Mouse (Mus musculus): ENCODE data around the gene Ptpn3. TPM values are rescaled to one million over a fixed set of nuclear protein-coding genes. Genes with fewer than 3 reads are reported as not detected.

Gene Ptpn3
- total RNA-seq, 2 experiments from 2014 or later: 31.6 to 36.7 TPM

DNA sequence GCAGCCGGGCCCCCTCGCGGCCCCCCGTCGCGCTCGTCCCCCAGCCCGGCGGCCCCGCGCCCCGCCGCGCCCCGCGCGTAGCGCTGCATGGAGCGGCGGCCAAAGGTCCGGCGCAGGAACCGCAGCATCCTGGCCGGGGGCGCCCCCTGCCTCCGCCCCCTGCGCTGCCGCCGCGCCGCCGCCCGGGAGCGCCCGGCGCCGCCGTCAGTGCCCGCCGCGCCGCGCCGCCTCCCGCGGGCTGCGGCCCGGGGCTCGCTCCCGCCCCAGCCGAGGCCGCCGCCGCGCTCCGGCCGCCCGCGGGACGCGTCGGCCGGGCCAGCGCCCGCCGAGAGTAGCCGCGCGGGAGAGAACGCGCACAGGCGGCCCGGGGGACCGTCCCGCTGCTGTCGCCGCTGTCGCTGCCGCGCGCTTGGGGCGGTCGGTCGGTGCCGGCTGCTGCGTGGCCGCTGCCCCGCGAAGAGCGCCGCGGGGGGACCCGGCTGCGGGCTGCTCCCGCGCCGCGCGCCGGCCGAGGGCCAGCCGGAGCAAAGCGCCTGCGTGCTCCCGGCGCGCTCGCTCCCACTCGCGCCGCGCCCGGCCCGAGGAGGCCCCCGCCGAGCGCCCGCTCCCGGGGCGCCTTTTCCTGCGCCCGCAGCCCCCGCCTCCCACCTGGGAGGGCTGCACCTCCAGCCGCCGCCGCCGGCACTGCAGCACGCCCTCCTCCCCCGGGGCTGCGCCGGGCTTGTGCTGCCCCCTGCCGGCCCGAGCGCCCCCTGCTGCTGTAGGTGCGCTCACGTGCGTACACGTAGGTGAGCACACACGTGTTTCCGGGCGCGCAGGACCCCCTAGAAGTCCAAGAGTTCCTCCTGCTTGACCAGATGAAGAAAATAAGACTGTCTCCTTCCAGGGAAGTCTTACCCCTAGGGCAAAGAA lies 158.4 kb downstream of the Ptpn3 start, which contains the start of gene Epb41l4b:
TSS of gene Epb41l4b (minus strand) at position 412 of the 912 bp plus-strand sequence.
- intact Hi-C loops (cut with DNase I): loop anchor here (5.0 kb wide), 1 partner anchor 126 kb away; no protein-coding TSS in a partner anchor
- DNase-seq (ENCODE audit: low spot score): peak; percentile 31

GRCm38 (mm10) chr4:57142374-57143025 lies 159.1 kb downstream of the Ptpn3 start:
- intact Hi-C loops (cut with DNase I): loop anchor here (5.0 kb wide), 1 partner anchor 125 kb away; no protein-coding TSS in a partner anchor
- no peak for DNase-seq (ENCODE audit: low spot score)

- intact Hi-C loops (cut with DNase I): loop anchor here (5.0 kb wide), 1 partner anchor 125 kb away; no protein-coding TSS in a partner anchor
- DNase-seq (ENCODE audit: low spot score): no peak
Measured at GRCm38 (mm10) chr4:57141908-57142361, 159.7 kb downstream of the Ptpn3 start.

- DNase-seq (ENCODE audit: low spot score): no peak
- intact Hi-C loops (cut with DNase I): loop anchor here (5.0 kb wide), 1 partner anchor 124 kb away; no protein-coding TSS in a partner anchor
Measured at GRCm38 (mm10) chr4:57140992-57141717, 160.5 kb downstream of the Ptpn3 start.

Other genes with a start within 250 kb of the Ptpn3 start
- gene Epb41l4b, start 158.4 kb downstream of the Ptpn3 start, total RNA-seq (2021): 1 to 10 TPM; 3.1 to 3.4 TPM
- gene Palm2, start 132.4 kb upstream of the Ptpn3 start, total RNA-seq (2021): 10 to 100 TPM; 13.9 to 14.8 TPM